Mouse (Mus musculus): ENCODE measurements at regions not wholly inside any gene's neighbourhood (a gene's known extent, or its start where the extent isn't known, plus 50 kb on each side); places are given as distances from the start of the nearest gene placed in this dataset.

DNA sequence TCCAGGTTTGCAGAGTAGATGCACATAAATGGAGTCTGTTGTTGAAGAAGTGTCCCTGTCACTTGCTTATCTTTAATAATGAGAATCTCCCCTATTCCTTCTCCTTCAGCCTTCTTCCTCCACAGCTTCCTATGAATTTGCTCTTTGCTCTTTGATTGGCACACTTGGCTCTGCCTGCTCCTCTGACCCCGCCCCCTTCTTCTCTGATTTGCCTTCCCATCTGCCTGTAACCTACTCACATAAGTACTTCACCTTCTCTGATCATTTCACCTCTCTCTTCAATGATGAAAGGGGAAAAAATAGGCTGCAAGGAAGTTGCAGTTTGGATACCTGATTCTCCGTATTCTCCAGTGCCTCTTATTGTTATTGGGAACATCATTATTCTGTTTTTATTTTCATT is 66.1 kb upstream of the 9330182O14Rik start:
- H3K36me3 ChIP-seq (ENCODE audit: control insufficient read depth, insufficient read depth, low read length): no peaks in the 10 kb centered on the region
- H3K27ac ChIP-seq (replicated peaks; ENCODE audit: low read depth, low read length): no peak overlapping the region
- H3K9ac ChIP-seq (replicated peaks; ENCODE audit: low read length): no peak overlapping the region
- no peaks in the 10 kb centered on the region for H3K4me1 ChIP-seq (ENCODE audit: control insufficient read depth, insufficient read depth, low read length)
- ATAC-seq (ENCODE audit: low FRiP score, low TSS enrichment) (no peak), DNase-seq (no peak)
- no peak overlapping the region for H3K4me2 ChIP-seq (ENCODE audit: low read length)
- WGBS: 96% methylated on average over 2 of the region's 2 CpGs
- H3K27me3 ChIP-seq (ENCODE audit: control insufficient read depth, insufficient read depth, low read length): no peaks in the 10 kb centered on the region
- H3K4me3 ChIP-seq (replicated peaks; ENCODE audit: low read depth, low read length): no peak overlapping the region
- H3K9me3 ChIP-seq (ENCODE audit: control insufficient read depth, low read length): no peaks in the 10 kb centered on the region

DNA sequence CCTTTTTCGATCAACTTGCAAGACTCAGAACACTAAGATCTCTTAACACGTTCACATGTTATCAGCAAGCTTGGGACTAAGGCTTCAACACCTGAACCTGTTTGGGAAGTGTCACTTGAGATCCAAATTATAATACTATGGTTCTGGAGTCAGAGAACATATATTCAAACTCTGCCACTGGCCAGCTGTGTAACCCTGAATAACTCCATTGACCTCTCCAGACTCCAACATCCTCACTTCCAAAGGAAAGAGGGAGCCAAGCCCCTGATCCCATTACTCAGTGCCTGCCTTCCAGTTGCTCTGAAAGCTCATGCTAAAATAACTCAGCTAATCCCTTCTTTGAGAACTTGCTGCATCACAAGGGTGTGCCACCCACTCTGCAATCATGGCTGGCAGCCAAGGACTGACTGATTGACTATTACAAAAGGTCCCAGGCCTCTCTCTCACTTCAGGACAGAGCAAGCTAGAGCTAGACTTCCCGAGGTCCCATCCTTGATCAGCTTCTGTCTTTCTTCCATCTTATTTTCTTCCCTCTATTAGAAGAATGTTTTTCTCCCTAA is 58.8 kb upstream of the 9330182O14Rik start:
- Histone ChIP-seq H3K4me2 (ENCODE audit: low read length) (no peak overlapping the region), H3K9me3 (ENCODE audit: control insufficient read depth, low read length) (no peaks in the 10 kb centered on the region), H3K27ac (replicated peaks; ENCODE audit: low read depth, low read length) (no peak overlapping the region), H3K36me3 (ENCODE audit: control insufficient read depth, insufficient read depth, low read length) (no peaks in the 10 kb centered on the region), H3K9ac (replicated peaks; ENCODE audit: low read length) (no peak overlapping the region), H3K27me3 (ENCODE audit: control insufficient read depth, insufficient read depth, low read length) (no peaks in the 10 kb centered on the region), H3K4me3 (replicated peaks; ENCODE audit: low read depth, low read length) (no peak overlapping the region), H3K4me1 (ENCODE audit: control insufficient read depth, insufficient read depth, low read length) (no peaks in the 10 kb centered on the region)
- 54% methylated on average over 3 of the region's 3 CpGs for WGBS
- ATAC-seq (ENCODE audit: low FRiP score, low TSS enrichment) (no peak), DNase-seq (peak; percentile 57)

DNA sequence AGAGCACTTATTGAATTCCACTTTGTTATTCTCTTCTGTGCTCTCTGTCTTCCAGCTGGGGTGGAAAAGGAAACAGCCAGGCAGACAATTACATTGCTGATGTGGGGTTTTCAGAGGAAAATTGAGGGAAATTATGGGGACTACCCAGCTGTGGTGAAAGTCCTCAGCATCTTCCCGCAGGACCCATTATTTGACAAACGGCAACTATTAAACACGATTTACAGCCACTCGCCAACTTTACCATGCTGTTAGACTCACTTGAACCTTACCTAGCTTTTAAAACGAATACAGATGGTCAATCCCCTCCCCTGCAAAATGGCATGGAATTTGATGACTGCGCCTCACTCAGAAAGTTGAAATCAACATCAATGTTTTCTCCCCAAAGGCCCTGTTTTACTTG is 54.3 kb upstream of the 9330182O14Rik start:
- no peaks in the 10 kb centered on the region for H3K4me1 ChIP-seq (ENCODE audit: control insufficient read depth, insufficient read depth, low read length)
- ATAC-seq (ENCODE audit: low FRiP score, low TSS enrichment) (no peak), DNase-seq (no peak)
- no peaks in the 10 kb centered on the region for H3K36me3 ChIP-seq (ENCODE audit: control insufficient read depth, insufficient read depth, low read length)
- no peak overlapping the region for H3K4me3 ChIP-seq (replicated peaks; ENCODE audit: low read depth, low read length)
- H3K27ac ChIP-seq (replicated peaks; ENCODE audit: low read depth, low read length): no peak overlapping the region
- H3K4me2 ChIP-seq (ENCODE audit: low read length): no peak overlapping the region
- no peaks in the 10 kb centered on the region for H3K9me3 ChIP-seq (ENCODE audit: control insufficient read depth, low read length)
- no peaks in the 10 kb centered on the region for H3K27me3 ChIP-seq (ENCODE audit: control insufficient read depth, insufficient read depth, low read length)
- WGBS: 95% methylated on average over 6 of the region's 6 CpGs
- no peak overlapping the region for H3K9ac ChIP-seq (replicated peaks; ENCODE audit: low read length)

All from midbrain, embryonic 14.5 days (tissue).